Mouse (Mus musculus): ENCODE measurements around the gene Rnf19b. TPM values are rescaled to one million over a fixed set of nuclear protein-coding genes. Genes with fewer than 3 reads are reported as not detected.

Gene Rnf19b
- polyA plus RNA-seq, 1 experiment from 2014 or later = 8.5 TPM

GRCm38 (mm10) chr4:129034706-129035660 lies 23.1 kb upstream of the Rnf19b start:
- ATAC-seq (ENCODE audit: insufficient read depth) (no peak), DNase-seq (peak; percentile 65)
- 39% methylated on average over 13 of the region's 13 CpGs for WGBS
- Histone ChIP-seq H3K9me3 (ENCODE audit: low read depth, low read length) (no peaks in the 10 kb centered on the region), H3K4me1 (ENCODE audit: insufficient read depth) (peaks cover 13% of the 10 kb centered on the region; the same call in 1 of the 2 replicates), H3K9ac (no peak overlapping the region), H3K27me3 (ENCODE audit: insufficient read depth, low read length) (no peaks in the 10 kb centered on the region), H3K4me2 (no peak overlapping the region), H3K36me3 (ENCODE audit: insufficient read depth) (no peaks in the 10 kb centered on the region), H3K4me3 (ENCODE audit: low read depth, low read length) (no peak overlapping the region), H3K27ac (ENCODE audit: low read depth) (peak overlapping the region; percentile 42)
- no peak for TF ChIP-seq CTCF (IDR thresholded peaks at IDR 0.05; ENCODE audit: low read depth)

- TF ChIP-seq CTCF (IDR thresholded peaks at IDR 0.05; ENCODE audit: low read depth) = no peak
- 0 out of 2 replicates have a peak overlapping the region, but pooled peaks have one; percentile 42 for H3K27ac ChIP-seq (ENCODE audit: low read depth)
- WGBS = 55% methylated on average over 7 of the region's 7 CpGs
These were observed 22.1 kb upstream of the Rnf19b start for GRCm38 (mm10) chr4:129035851-129036445.

GRCm38 (mm10) chr4:129047721-129048421 lies 10.2 kb upstream of the Rnf19b start:
- H3K27me3 ChIP-seq (ENCODE audit: insufficient read depth, low read length) = peaks cover 37% of the 10 kb centered on the region

More at GRCm38 (mm10) chr4:129035851-129036445, 22.1 kb upstream of the Rnf19b start:
- Histone ChIP-seq H3K9me3 (ENCODE audit: low read depth, low read length) (no peaks in the 10 kb centered on the region), H3K4me1 (ENCODE audit: insufficient read depth) (peaks cover 13% of the 10 kb centered on the region; the same call in 1 of the 2 replicates), H3K4me2 (no peak overlapping the region), H3K36me3 (ENCODE audit: insufficient read depth) (no peaks in the 10 kb centered on the region), H3K9ac (no peak overlapping the region), H3K27me3 (ENCODE audit: insufficient read depth, low read length) (no peaks in the 10 kb centered on the region), H3K4me3 (ENCODE audit: low read depth, low read length) (no peak overlapping the region)
- DNase-seq = no peak
- ATAC-seq (ENCODE audit: insufficient read depth) = no peak

GRCm38 (mm10) chr4:129048501-129049305 lies 9.4 kb upstream of the Rnf19b start:
- DNase-seq (peak; percentile 77), ATAC-seq (ENCODE audit: insufficient read depth) (peak; percentile 83)
- no peaks in the 10 kb centered on the region for H3K36me3 ChIP-seq (ENCODE audit: insufficient read depth)
- H3K4me2 ChIP-seq = peak overlapping the region; percentile 96
- under 1% methylated on average over 51 of the region's 52 CpGs for whole genome bisulfite sequencing
- no peaks in the 10 kb centered on the region for H3K9me3 ChIP-seq (ENCODE audit: low read depth, low read length)
- H3K27me3 ChIP-seq (ENCODE audit: insufficient read depth, low read length) = peaks cover 37% of the 10 kb centered on the region
- peak overlapping the region; percentile 54 for H3K4me3 ChIP-seq (ENCODE audit: low read depth, low read length)
- TF ChIP-seq CTCF (IDR thresholded peaks at IDR 0.05; ENCODE audit: low read depth) = no peak
- H3K9ac ChIP-seq = peak overlapping the region; percentile 47
- 0 out of 2 replicates have a peak overlapping the region, but pooled peaks have one; percentile 19 for H3K27ac ChIP-seq (ENCODE audit: low read depth)
- peaks cover 4% of the 10 kb centered on the region; the same call in 1 of the 2 replicates for H3K4me1 ChIP-seq (ENCODE audit: insufficient read depth)

More at GRCm38 (mm10) chr4:129047721-129048421, 10.2 kb upstream of the Rnf19b start:
- H3K4me1 ChIP-seq (ENCODE audit: insufficient read depth) = peaks cover 4% of the 10 kb centered on the region; the same call in 1 of the 2 replicates
- H3K27ac ChIP-seq (ENCODE audit: low read depth) = no peak overlapping the region
- no peak for ATAC-seq (ENCODE audit: insufficient read depth)
- peak overlapping the region; percentile 54 for H3K4me3 ChIP-seq (ENCODE audit: low read depth, low read length)
- DNase-seq = no peak
- WGBS = 15% methylated on average over 15 of the region's 15 CpGs
- H3K36me3 ChIP-seq (ENCODE audit: insufficient read depth) = no peaks in the 10 kb centered on the region
- H3K4me2 ChIP-seq = peak overlapping the region; percentile 96
- TF ChIP-seq CTCF (IDR thresholded peaks at IDR 0.05; ENCODE audit: low read depth) = no peak
- peak overlapping the region; percentile 47 for H3K9ac ChIP-seq
- no peaks in the 10 kb centered on the region for H3K9me3 ChIP-seq (ENCODE audit: low read depth, low read length)

GRCm38 (mm10) chr4:129049306-129050011 lies 8.6 kb upstream of the Rnf19b start:
- 2% methylated on average over 23 of the region's 23 CpGs for WGBS
- Histone ChIP-seq H3K9me3 (ENCODE audit: low read depth, low read length) (no peaks in the 10 kb centered on the region), H3K4me3 (ENCODE audit: low read depth, low read length) (peak overlapping the region; percentile 54), H3K9ac (peak overlapping the region; percentile 47), H3K36me3 (ENCODE audit: insufficient read depth) (no peaks in the 10 kb centered on the region), H3K4me1 (ENCODE audit: insufficient read depth) (peaks cover 4% of the 10 kb centered on the region; the same call in 1 of the 2 replicates), H3K27me3 (ENCODE audit: insufficient read depth, low read length) (peaks cover 37% of the 10 kb centered on the region), H3K4me2 (peak overlapping the region; percentile 96), H3K27ac (ENCODE audit: low read depth) (0 out of 2 replicates have a peak overlapping the region, but pooled peaks have one; percentile 19)
- TF ChIP-seq CTCF (IDR thresholded peaks at IDR 0.05; ENCODE audit: low read depth) = 0 out of 2 replicates have a peak, but pooled peaks have one; percentile 6
- no peak for ATAC-seq (ENCODE audit: insufficient read depth)
- peak; percentile 44 for DNase-seq
